Mouse (Mus musculus) megakaryocyte-erythroid progenitor cell, adult 5 weeks (primary cell): ENCODE data around the gene Copg2. TPM values are rescaled to one million over a fixed set of nuclear protein-coding genes. Genes with fewer than 3 reads are reported as not detected.

Experiments
- polyA plus RNA-seq: library from polyadenylated mRNA; stranded (reverse); fragments of >175 nt; gene quantifications from 2 replicates; pipeline ENCODE4 v1.2.3, GENCODE M21; 2012

Gene Copg2
- polyA plus RNA-seq: 14.5 and 15.4 TPM in 2 replicates

DNA sequence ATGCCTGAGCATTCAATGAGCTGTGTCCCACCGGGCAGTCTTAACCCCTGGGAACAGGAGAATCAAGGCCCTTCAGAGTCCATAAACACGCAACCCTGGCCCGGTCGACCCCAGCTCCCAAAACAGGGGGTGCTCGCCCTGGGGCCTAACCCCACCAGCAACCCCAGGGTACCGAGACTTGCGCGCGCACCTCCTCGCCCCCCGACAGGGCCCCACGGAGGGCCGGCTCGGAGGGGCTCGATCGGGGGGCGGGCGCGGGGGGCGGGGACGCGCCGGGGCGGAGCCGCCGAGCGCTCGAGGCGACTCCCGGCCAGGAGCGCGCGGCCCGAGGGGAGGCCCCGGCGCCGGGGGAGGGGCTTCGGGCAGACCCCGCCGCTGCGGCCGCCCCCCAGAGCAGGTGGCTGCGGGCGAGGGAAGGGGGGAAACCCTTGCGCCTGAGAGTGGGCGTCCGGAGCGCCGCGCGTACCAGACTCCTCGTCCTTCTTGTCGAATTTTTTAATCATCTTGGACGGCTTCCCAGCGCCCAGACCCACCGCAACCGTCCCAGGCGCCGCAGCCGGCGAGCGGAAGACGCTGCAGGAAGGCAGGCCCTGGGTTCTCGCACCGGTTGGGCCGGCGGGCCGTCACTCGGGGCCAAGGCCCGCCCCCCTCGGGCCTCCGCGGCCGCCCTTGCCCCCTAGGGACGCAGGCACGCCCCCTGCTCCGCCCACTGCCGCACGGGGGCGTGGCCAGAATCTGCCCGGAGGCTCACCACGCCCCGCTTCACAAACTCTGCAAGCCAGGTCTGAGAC, at the start of gene Copg2:
Copg2 (minus strand) TSS at position 600 of the 791 bp plus-strand sequence.

DNA sequence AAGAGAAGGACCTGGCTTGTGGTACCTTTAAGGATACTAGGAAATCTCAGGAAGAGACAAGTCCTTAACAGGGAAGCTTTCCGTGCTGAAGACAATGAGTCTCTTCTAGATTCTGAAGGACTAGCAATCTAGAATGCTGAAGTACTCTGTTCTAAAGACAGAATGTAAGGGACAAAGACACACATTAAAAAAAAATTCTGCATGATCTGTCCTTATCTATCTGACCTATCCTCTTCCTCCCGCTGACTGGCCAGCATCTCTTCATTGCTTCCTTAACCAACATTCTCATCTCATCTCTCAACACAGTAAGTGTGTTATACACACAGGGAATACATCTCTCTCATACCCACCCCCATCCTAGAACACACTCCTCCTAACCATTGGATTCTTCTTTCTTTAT, 18.9 kb upstream of the Copg2 start, which contains the start of gene Tsga13:
Tsga13 (minus strand) TSS at position 101 of the 400 bp plus-strand sequence.

DNA sequence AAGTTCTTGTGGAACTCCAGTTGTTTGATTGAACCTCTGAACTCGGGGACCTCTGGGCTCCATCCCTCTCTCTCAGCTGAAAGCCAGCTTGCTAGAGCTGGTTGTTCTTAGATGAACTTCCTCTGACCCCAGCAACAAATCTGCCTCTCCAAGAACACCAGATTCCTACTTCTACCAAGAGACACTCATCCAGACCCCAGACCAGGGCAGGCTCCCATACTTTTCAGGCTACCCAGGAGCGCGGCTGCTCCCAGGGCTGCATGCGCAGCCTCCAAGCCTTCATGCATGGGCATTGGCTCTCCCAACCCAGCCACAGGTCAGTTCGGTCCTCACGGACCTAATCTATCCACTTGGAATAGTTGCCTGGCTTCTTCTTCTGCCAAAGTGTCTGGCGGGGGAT, 173.3 kb downstream of the Copg2 start, which contains the start of gene Mest:
Mest (plus strand) TSS at position 217 of the 400 bp plus-strand sequence.

Other genes with a start within 250 kb of the Copg2 start
- gene Cep41, start 203.0 kb downstream of the Copg2 start, polyA plus RNA-seq: 22.8 and 27.7 TPM in 2 replicates
- gene Mest, start 173.2 kb downstream of the Copg2 start, polyA plus RNA-seq: 0.02 and 0.24 TPM in 2 replicates
- not detected in 2 replicates for gene Tsga13, start 18.8 kb upstream of the Copg2 start, polyA plus RNA-seq
- gene Klf14, start 62.3 kb upstream of the Copg2 start, polyA plus RNA-seq: not detected in 2 replicates